Mouse (Mus musculus) R1 (cell line): ENCODE measurements around the gene Adcy7.

ENCODE experiments used
- DNase-seq: peaks from one replicate; pipeline ENCODE4 v3.0.0-alpha.2; 2018; ENCODE audit warnings: low read depth, low spot score

Gene Adcy7

DNA sequence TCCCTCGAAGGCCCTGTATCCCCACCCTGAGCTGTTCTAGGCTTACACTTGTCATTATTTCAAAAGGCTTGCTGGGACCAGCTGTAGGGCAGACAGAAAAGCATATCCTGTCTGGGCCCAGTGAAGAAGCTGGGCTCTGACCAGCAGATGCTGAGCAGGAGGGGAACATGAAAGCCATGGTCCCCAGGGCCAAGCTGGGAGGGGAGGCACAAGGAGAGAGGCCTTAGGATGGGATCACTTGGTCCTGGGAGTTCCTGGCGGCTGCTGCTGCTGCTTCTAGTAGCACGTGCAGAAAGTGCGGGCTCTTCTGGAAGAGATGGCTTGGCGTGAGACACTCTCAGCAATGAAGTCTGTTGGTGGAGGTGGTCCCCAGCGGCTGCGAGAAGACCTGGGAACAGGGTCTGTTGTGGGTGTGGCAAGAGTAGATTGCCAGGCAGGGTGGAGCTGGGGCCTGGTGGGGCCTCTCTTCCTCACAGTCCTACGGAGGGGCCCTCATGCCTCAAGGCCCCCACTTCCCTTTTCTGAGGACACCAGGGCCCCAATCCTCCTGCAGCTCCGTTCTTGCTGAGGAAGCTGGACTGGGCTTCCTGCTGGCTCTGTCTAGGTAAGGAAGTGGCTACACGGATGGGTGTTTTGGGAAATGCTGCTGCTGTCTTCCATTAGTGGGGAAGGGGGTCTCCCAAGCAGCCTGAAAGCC lies 27.9 kb downstream of the Adcy7 start:
- DNase-seq, result no peak

DNA sequence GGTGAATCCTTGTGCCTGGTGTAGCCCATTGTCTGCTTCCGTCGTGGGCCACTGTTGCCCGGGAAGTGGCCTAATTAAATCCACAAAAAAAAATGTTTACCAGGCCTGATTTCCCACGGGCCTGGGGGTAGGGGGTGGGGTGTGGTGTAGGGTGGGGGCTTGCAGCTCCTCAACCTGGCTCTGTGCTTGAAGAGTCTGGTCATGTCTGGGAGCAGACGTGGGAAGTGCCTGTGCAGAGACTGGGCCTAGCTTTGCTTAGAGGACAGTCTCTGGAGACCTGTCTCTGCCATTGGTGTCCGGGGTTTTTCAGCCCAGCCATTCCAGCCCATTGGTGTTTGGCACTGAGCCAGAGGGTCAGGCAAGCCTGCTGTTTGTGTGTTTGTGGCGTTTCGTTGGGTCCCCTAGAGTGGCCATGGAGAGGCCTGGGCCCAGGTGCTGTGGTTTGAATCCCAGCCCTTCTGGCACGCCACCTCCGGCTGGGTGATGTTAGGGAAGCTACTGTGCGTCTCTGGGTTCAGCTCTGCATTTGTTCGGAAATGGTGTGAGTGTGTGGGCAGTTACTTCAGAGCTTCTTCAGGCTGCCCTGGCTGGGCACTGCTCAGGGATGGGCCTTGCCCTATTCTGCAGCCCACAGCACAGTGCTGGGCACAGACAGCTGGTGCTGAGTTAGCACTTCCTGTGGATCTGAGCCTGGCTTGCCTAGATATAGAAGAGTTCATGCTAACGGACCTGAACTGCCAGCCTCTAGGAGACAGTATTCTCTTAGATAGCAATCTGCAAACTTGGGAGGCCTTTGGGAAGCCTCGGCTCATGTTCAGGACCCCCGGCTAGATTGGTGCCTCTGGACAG lies 29.6 kb downstream of the Adcy7 start:
- no peak for DNase-seq

DNA sequence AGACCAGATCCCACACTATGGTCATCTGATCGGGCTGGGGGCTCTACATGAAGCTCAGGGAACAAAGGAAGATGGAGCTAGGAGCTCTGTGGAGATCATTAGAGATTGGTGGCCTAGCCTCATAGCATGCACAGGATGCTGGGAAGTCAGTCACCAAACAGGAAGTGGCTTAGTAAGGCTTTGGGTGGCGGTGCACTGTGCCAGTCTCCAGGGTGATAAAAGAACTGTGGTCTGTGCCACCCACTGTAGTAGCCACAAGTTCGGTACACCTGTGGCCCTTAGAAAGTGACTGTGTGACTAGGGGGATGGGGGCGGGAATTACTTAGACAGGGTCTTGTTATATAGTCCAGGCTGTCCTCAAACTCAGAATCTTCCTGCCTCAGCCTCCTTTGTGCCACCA lies 33.6 kb downstream of the Adcy7 start:
- no peak for DNase-seq

DNA sequence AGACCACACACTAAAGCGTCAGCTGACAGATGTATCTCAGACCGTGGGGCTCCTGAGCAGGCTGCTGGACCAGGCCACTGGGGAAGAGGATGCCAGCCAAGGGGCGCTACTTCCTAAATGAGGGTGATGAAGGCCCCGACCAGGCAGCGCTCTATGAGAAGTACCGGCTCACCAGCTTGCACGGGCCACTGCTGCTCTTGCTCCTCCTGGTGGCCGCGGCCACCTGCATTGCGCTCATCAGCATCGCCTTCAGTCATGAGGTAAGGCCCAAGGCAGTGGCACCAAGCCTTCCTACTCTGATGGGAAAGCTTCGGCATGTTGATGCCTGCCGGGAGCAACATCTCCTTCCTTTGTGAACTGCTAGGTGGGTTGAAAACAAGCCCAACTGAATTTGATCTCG lies 34.3 kb downstream of the Adcy7 start:
- peak; percentile 49 for DNase-seq

DNA sequence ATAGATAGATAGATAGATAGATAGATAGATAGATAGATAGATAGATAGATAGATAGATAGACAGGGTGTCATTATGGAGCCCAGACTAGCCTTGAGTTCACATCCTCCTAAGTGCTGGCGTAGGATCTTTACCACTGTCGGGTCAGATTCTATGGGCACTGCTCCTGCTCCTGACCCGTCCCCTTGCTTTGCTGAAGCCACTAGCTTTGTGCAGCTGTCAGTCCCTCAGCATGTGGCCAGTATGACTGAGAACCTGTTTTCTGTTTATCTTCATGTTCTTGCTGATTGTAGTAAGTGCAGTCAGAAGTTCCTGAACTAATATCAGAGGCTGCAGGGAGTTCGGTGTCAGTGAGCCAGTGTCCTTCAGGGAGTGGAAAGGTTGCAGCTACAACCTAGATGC lies 35.5 kb downstream of the Adcy7 start:
- DNase-seq, result no peak

DNA sequence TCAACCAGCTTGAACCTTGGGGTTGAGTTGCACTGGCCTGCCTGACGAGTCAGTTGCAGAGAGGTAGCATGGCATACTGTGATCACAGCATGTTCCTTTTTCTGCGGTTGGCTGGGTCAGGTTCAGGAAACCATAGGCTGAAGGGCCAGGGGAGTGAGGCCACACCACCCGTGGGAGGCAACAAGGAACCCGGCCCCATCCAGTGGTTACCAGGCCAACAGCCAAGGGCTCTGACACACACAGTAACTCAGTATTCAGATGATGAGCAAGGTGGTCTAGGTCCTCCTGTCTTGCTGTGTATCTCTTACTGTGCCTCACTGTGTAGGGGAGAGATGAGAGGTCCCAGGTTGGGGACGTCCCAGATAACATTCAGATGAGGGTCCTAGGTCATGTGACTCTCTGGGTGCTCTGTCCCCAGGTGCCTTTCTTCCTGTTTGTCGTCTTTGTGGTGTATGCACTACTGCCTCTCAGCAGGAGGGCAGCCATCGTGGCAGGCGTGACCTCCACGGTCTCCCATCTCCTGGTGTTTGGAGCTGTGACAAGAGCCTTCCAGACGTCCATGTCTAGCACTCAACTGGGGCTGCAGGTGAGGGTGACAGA lies 37.2 kb downstream of the Adcy7 start:
- no peak for DNase-seq

DNA sequence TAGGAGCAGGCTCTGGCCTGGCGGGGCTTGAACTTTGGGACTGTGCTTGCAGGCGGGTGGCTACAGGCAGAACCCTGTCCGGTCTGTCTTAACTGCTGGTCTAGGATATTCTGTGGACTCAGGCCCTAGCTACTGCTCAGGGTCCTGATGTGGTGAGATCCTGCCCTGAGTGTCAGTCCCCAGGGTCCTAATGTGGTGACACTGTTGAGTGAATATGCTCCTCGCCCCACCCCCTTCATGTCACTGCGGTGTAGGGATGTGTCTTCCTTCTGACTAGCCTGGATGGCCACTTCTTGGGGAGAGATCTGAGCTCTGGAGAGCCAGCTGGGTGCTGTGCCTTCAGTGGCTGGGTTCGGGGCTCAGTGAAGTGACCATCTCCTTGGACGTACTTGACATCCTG lies 37.7 kb downstream of the Adcy7 start:
- no peak for DNase-seq

DNA sequence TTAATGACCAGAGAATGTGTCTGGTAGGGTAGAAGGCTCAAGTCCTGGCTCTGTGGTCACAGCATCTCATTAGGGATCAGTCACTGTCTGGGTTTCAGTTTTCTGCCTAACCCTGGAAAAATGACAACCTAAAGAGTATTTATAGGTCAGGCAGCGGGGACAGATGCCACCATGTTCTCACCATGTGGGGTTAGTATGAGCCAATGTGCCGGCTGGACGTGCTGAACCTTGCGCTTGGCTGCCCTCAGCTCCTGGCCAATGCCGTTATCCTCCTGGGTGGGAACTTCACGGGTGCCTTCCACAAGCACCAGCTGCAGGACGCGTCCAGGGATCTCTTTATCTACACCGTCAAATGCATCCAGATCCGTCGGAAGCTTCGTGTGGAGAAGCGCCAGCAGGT lies 38.1 kb downstream of the Adcy7 start:
- no peak for DNase-seq

DNA sequence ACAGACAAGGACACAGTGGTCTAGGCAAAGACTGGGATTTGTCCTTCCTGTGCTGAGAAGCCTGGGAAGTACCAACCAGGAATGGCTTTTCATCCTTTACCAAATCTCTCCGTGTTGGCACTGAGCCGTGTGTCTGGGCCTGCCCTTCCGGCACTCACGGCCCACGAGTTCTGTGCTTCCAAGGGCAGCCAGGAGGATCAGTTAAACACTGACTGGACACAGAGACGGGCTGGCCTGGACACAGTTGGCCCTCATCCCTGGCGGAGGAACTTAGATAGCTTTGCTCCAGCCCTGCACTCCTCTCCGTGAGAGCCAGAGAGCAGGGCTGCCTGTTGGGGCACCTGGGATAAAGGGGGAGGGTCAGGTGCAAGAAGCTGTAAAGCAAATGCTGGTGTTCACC lies 40.8 kb downstream of the Adcy7 start:
- no peak for DNase-seq

DNA sequence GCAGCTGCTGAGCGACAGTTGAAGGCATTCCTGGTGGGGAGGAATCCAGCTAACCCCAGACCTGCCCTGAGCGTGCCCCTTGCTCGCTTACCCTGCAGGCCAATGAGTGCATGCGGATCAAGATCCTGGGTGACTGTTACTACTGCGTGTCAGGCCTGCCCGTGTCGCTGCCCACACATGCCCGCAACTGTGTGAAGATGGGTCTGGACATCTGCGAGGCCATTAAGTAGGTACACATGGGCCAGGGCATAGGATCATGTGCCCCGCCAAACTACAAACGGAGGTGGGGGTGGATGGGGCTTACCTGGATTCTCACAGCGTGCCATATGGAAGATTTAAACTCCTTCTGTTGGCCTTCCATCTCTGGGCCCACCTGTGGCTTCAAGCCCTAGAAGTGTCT lies 41.8 kb downstream of the Adcy7 start:
- no peak for DNase-seq

DNA sequence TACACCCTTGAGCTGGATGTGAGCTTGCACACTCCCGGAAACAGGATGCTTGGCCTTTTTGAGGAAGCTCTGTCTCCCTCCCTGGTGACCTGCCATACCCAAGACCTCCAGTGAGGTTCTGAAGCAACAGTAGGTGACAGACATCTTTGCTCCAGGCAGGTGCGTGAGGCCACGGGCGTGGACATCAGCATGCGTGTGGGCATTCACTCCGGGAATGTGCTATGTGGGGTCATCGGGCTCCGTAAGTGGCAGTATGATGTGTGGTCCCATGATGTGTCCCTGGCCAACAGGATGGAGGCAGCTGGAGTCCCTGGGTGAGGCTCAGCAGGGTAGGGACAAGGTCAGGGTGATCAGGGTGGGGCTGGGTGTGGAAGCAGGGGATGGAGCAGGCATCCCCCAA lies 43.1 kb downstream of the Adcy7 start:
- DNase-seq, result no peak

DNA sequence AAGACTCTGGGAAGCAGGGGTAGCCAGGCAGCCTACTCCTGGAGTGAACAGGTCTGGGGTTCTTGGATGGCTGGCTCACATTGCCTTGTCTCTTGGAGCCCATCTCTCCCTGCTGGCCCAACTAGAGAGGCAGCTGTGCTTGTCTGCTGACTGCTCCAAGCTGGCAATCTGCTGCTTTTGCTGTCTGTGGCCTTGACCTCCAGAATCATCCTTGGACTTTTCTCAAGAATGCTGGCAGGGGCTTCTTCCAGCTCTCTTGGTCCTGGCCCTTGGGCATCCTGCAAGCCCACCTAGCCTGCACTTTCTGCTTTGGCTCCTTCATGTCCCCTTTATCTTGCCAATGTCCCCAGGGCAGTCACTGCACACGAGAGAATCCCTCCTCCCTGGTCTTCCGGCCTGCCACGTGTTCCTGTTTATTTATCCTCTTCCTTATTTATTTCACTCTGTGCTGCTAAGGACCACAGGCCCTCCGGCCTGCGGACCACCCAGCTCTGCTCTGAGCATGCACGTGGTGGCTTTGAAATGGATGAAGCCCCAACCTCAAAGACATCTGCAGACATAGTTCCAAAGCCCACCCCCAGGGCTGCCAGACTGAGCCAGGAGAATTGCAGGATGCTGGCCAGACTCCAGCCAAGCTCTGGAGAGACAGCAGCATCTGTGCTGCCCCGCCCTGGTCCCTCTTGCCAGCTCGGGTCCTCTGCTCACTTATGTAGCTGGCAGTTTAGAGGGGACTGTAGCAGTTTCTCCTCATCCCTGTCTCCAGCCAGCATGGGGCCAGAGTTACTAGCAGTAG lies 44.1 kb downstream of the Adcy7 start:
- DNase-seq, result no peak

DNA sequence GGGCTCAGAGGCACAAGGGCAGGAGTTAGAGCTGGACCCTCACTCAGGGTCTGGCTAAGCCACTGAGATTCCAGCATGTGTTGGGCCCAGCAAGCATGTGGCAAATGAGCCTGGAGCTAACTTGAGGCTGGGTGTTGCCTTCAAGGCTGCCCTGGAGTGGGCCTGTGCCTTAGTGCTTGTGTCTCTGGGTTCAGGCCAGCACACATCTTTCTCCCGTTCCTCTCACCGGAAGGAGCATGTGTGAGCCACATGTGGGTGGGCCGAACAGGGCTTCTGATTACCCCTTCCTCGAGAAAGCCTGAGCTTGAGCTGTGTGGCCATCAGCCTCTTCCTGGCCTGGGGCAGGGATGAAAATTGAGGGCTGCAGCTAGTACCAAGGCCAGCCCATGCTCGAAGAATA lies 45.1 kb downstream of the Adcy7 start:
- no peak for DNase-seq

DNA sequence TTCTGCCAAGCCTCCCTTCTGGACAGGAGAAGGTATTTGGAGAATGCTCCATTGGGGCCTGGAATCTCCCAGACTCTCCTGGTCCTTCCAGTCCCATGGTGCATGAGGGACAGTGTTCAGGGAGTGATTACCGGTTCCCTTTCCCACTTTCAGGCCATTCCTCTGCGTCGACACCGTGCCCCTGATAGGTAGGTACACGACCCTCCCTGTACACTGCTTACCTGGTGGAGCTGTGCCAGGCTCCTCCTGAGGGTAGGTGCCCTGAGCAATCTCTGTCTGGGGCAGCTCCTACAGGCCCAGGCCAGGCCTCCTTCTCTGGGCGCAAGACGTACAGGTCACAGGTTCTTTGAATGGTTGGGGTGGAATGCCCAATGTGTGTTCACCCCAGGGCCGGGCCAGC lies 45.9 kb downstream of the Adcy7 start:
- no peak for DNase-seq

DNA sequence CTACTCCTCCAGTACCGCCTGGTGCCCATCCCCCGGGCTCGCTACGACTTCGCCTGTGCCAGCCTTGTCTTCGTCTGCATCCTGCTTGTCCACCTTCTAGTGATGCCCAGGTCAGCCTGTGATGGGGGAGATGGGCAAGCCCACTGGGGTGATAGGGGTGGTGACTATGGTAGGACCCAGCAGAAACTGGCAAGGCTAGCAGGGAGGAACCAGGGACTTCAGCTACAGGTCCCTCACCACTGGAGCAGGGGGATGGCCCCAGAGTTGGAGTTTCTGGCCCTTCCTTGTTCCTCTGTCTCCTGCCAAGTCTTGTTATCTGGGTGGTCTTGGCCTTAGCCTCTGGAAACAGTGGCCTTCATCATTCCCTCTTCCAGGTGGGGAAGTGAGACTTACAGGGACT lies 47.9 kb downstream of the Adcy7 start:
- no peak for DNase-seq

DNA sequence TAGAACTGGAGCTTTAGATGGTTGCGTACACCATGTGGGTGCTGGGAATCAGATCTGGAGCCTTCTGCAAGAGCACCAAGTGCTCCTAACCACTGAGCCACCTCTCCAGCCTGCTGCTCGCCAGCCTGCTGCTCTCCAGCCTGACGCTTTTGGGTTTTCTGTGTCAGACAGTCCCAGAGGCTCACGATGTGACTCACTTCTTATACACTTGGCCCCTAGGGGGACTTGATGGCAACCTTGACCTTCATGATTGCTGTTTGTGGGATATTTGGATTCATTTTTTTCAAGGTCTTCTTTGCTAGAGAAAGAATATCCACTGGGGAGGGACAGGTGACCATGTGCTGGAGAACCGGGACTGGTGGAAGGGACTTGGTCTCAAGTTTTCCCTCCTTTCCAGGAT lies 49.2 kb downstream of the Adcy7 start:
- DNase-seq, result no peak

DNA sequence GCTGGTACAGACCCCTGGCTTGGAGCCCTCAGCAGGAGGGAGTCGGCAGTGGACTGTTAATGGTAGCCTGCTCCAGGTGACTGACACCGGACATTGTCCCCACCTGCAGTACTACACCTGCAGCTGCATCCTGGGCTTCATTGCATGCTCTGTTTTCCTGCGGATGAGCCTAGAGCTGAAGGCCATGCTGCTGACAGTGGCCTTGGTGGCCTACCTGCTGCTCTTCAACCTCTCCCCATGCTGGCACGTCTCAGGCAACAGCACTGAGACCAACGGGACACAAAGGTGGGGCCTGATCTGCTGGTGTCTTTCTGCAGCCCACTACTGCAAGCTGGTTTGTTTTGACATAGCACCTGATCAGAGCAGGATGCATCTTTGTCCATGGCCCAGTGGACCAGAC lies 51.3 kb downstream of the Adcy7 start:
- no peak for DNase-seq

DNA sequence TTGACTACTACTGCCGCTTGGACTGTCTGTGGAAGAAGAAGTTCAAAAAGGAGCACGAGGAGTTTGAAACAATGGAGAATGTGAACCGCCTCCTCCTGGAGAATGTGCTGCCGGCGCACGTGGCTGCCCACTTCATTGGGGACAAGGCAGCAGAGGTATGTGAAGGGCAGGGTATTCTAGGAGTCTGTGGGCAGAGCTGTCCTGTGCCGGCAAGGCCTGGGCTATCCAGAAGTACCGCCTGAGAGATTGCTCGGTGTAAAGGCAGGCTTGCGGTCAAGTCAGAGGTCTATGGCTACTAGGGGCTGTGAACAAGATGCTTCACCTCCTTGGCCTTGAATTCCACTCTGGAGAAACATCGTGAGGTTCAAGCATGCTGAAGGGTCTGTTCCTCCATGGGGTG lies 52.6 kb downstream of the Adcy7 start:
- no peak for DNase-seq

DNA sequence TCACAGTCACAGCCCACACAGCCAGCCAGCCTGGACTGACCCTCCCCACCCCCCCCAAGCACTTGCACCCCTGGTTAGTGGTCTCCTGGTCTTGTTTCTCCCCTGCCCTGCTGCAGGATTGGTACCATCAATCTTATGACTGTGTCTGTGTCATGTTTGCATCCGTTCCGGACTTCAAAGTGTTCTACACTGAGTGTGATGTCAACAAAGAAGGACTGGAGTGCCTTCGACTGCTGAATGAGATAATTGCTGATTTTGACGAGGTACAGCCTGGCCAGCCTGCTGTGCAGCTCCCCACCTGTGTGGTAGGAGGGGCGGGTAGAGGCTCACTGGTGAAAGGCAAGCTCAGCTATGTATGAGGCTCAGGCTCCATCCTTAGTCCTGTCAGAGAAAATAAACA lies 53.0 kb downstream of the Adcy7 start:
- DNase-seq, result no peak

DNA sequence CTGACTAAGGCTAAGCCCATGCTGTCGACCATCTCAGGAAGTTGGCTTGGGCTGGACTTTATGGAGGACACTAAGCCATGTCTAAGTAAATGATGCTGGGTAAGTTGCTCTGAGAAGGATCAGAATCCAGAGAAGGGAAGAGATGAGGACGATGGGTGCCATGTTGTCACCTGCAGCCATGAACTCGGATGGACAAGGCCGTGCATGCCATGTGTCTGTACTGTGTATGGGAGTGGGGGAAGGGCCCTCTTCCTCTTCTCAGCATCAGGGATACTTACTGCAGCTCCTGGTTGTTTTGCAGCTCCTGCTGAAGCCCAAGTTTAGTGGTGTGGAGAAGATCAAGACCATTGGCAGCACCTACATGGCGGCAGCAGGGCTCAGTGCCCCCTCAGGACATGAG lies 53.6 kb downstream of the Adcy7 start:
- DNase-seq, result no peak

DNA sequence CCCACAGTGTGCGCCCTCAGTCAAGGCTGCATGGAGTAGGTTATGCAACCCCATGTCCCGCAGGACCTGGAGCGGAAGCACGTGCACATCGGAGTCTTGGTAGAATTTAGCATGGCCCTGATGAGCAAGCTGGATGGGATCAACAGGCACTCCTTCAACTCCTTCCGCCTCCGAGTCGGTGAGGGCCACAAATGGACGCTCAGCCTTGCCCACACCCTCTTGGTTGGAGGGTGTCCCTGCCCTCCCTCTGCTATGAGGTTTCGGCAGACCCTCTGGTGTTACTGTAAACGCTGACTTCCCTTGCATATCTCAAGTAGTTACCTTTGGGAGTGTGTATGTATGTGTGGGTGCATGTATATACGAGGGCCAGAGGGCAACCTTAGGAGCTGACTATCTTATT lies 54.1 kb downstream of the Adcy7 start:
- DNase-seq, result no peak

DNA sequence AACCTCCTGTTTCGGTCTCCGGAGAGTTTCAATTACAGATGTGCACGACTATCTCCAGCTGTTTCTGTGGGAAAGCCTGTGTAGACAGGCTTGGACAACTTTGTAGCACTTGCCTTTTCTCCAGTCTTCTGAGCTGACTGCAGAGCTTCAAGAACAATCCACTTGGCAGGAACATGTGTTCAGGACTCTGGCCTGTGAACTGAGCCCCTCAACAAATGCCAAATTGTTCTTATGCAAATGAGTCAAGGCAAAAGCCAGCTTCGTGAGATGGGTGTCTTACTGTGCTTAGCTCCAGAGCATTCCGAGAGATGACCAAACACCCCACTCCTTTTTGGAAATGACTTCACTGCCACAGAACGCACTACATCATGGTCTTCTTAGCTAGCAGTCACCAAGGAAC lies 56.5 kb downstream of the Adcy7 start:
- peak; percentile 41 for DNase-seq
